Mouse (Mus musculus) forebrain, postnatal 0 days (tissue): ENCODE measurements around the gene Meltf. TPM values are rescaled to one million over a fixed set of nuclear protein-coding genes. Genes with fewer than 3 reads are reported as not detected.

Experiments
- ATAC-seq: fragments of 200-750 bp; cut with Nextera tagmentation; 2 replicates; pipeline ENCODE4 v1.8.0; 2017; ENCODE audit warnings: mild to moderate bottlenecking, moderate library complexity
- DNase-seq: peaks from one replicate; pipeline ENCODE4 v3.0.0-alpha.2; 2015
- H3K27ac ChIP-seq: fragments of 300-500 bp; sonication (generic); 2 replicates; pipeline ENCODE4 v1.5.1; 2014; ENCODE audit warnings: low read depth, mild to moderate bottlenecking, antibody characterized with exemption, low read length, moderate library complexity, mixed read lengths
- H3K27me3 ChIP-seq: fragments of 300-500 bp; sonication (generic); 2 replicates; pipeline ENCODE4 v1.6.1; 2014; ENCODE audit warnings: mild to moderate bottlenecking, low read length, mixed read lengths; ENCODE audit not compliant: insufficient read depth
- H3K36me3 ChIP-seq: fragments of 300-500 bp; sonication (generic); 2 replicates; pipeline ENCODE4 v1.6.1; 2014; ENCODE audit warnings: mild to moderate bottlenecking, moderate library complexity; ENCODE audit not compliant: insufficient read depth
- H3K4me1 ChIP-seq: fragments of 300-500 bp; sonication (generic); 2 replicates; pipeline ENCODE4 v1.6.1; 2014; ENCODE audit warnings: antibody characterized with exemption; ENCODE audit not compliant: insufficient read depth
- H3K4me2 ChIP-seq: fragments of 300-500 bp; sonication (generic); 2 replicates; pipeline ENCODE4 v1.6.1; 2014; ENCODE audit warnings: low read depth, mild to moderate bottlenecking, moderate library complexity
- H3K4me3 ChIP-seq: fragments of 300-500 bp; sonication (generic); 2 replicates; pipeline ENCODE4 v1.5.1; 2014; ENCODE audit warnings: low read depth, low read length, mixed read lengths
- H3K9ac ChIP-seq: fragments of 300-500 bp; sonication (generic); 2 replicates; pipeline ENCODE4 v1.6.1; 2014; ENCODE audit warnings: mild to moderate bottlenecking
- H3K9me3 ChIP-seq: fragments of 300-500 bp; sonication (generic); 2 replicates; pipeline ENCODE4 v1.6.1; 2016; ENCODE audit warnings: low read length
- CTCF ChIP-seq: sonication (generic); IDR thresholded peaks from 2 replicates; pipeline ENCODE4 v1.5.1; 2016; ENCODE audit warnings: antibody characterized with exemption, control low read depth, low read depth
- WGBS: fragments of 180-500 bp; shearing (Covaris S2); extraction: QIAGEN DNeasy Blood & Tissue Kit; methylation state at CpG from one replicate; pipeline ENCODE4 v1.1.7; 2014; 5-methylcytosine and 5-hydroxymethylcytosine counted together
- polyA plus RNA-seq: library from polyadenylated mRNA; unstranded; fragments of >200 nt; fragmentation: Nextera tagmentation; extraction: Ambion mirVana; gene quantifications from 2 replicates; pipeline ENCODE4 v1.2.1, GENCODE M21; 2015
- total RNA-seq: library from RNA; depleted of rRNA; stranded (reverse); fragments of >200 nt; gene quantifications from 2 replicates; pipeline ENCODE4 v1.2.3, GENCODE M21; 2014

Gene Meltf
- total and polyA plus RNA-seq, 2 experiments from 2014 or later, result 0.23 to 0.67 TPM

DNA sequence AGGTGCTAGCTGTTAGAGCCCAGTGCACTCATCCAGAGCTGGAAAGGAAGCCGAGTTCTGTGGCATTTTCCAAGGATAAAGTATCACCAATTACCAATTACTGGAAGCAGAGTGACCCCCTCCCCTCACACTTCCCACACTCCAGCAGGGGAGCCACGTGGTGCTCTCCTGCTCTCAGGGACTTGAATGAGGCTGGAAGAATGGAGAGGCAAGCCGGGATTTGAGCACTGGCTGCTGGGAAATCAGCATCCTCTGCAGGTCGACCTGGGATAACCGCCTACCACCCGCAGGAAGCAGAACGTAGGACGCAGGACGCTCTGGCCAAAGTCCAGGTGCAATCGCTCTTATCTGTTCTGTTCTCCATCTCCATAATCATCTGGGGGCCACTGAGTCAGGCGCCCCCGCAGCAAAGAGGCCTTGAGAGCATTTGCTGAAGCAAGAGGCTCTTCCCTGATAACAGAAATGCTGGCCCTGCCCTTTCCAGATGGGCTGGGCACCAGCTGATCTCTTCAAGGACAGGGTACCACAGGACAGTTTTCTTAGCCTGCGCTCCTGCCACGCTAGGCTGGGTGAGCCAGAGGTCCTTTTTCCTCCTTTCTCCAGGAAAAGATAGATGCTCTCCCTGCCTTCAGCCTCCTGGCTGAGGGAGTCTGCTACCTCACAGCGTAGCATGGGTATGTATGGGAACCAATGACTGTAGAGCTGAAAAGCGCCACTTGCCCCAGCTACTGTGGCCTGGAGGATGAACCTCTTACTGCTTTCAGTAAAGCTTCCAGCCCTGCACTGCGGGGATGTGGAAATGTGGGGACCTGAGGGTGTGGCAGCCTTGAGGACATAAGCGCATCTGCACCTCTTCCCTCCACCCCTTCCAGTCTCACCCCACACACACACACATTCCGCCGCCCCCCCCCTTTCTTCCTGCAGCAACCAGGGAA lies 27.5 kb downstream of the Meltf start:
- Histone ChIP-seq H3K27me3 (no peaks in the 10 kb centered on the region), H3K36me3 (no peaks in the 10 kb centered on the region), H3K4me1 (no peaks in the 10 kb centered on the region), H3K4me3 (no peak overlapping the region), H3K9me3 (no peaks in the 10 kb centered on the region), H3K27ac (0 out of 2 replicates have a peak overlapping the region, but pooled peaks have one; percentile 2), H3K9ac (peak overlapping the region; percentile 6; the same call in 1 of the 2 replicates), H3K4me2 (no peak overlapping the region; the same call in 1 of the 2 replicates)
- ATAC-seq (peak; percentile 53), DNase-seq (no peak)
- WGBS, result 35% methylated on average over 20 of the region's 20 CpGs
- TF ChIP-seq CTCF, result no peak

DNA sequence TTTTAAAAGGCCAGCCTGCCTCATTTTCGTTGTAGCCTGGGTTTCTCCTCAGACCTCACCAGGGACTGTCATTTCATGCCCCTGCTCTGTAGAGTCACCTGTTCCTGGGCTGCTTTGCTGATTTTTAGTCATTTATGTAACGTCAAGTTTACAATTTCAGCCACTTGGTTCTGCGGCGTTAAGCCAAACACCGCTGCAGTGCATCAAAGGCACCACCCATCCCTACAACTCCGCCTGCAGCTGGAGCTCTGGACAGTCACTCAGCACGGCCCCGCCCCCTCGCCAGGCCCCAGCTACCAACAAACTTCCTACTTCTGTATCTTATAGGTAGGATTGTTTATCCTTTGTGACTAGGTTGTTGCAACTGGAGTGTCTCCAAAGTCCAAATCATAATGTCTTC lies 28.3 kb downstream of the Meltf start:
- H3K4me2 ChIP-seq, result no peak overlapping the region; the same call in 1 of the 2 replicates
- H3K36me3 ChIP-seq, result no peaks in the 10 kb centered on the region
- 0 out of 2 replicates have a peak overlapping the region, but pooled peaks have one; percentile 2 for H3K27ac ChIP-seq
- 18% methylated on average over 9 of the region's 9 CpGs for WGBS
- ATAC-seq (no peak; the same call in 1 of the 2 replicates), DNase-seq (peak; percentile 9)
- H3K9ac ChIP-seq, result 0 out of 2 replicates have a peak overlapping the region, but pooled peaks have one; percentile 6
- no peaks in the 10 kb centered on the region for H3K4me1 ChIP-seq
- H3K4me3 ChIP-seq, result no peak overlapping the region
- TF ChIP-seq CTCF, result no peak
- H3K9me3 ChIP-seq, result no peaks in the 10 kb centered on the region
- no peaks in the 10 kb centered on the region for H3K27me3 ChIP-seq

DNA sequence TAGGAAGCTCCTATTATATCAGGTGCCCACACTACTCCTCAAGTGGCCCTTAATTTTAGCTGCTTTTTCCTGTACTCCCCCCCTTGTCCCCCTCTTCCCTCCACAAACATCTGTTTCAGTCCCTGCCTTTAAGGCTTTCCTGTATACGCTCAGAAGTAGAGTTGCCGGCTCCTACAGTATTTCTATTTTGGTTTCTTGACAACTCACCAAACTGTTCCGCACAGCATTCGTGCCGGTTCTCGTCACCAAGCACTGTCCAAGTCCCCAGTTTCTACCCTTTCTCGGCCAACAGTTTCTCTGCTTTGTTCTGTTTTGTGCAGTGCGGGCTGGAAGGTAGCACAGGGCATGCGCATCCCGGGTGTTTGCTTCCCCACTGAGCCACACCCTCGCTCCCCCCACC lies 30.3 kb downstream of the Meltf start:
- Histone ChIP-seq H3K9ac (no peak overlapping the region), H3K36me3 (no peaks in the 10 kb centered on the region), H3K27me3 (no peaks in the 10 kb centered on the region), H3K4me2 (no peak overlapping the region), H3K4me3 (no peak overlapping the region), H3K4me1 (no peaks in the 10 kb centered on the region), H3K9me3 (no peaks in the 10 kb centered on the region), H3K27ac (no peak overlapping the region)
- no peak for TF ChIP-seq CTCF
- ATAC-seq (no peak; the same call in 1 of the 2 replicates), DNase-seq (peak; percentile 9)
- WGBS, result 64% methylated on average over 11 of the region's 11 CpGs

DNA sequence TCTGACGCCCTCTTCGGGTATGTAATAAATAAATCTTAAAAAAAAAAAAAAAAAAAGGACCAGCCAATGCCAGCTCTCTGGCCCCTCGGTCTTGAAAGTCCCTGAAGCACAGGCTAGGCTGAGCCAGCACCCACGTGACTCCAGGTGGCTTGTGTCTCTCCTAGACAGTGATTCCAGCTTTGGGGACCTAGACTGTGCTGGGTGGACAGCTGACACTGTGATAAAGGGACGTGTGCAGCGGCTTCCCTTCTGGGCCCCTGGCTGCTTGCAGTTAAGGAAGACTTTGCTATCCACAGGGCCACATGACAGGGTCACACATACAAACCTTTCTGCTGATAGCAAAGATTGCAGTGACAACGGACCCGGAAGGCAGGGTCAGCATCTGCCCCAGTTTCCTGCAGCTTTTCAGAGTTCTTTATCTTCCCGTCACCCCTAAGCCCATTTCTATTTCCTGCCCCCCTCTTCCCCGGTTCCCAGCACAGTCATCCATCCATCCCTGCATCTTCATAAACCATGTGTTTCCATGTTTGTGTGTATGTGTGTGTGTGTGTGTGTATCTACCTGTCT lies 31.8 kb downstream of the Meltf start:
- H3K27me3 ChIP-seq, result no peaks in the 10 kb centered on the region
- 75% methylated on average over 10 of the region's 10 CpGs for WGBS
- H3K4me1 ChIP-seq, result no peaks in the 10 kb centered on the region
- H3K27ac ChIP-seq, result no peak overlapping the region
- H3K9me3 ChIP-seq, result no peaks in the 10 kb centered on the region
- no peak overlapping the region for H3K4me2 ChIP-seq
- no peak overlapping the region for H3K4me3 ChIP-seq
- no peaks in the 10 kb centered on the region for H3K36me3 ChIP-seq
- ATAC-seq (no peak), DNase-seq (no peak)
- no peak overlapping the region for H3K9ac ChIP-seq
- no peak for TF ChIP-seq CTCF

DNA sequence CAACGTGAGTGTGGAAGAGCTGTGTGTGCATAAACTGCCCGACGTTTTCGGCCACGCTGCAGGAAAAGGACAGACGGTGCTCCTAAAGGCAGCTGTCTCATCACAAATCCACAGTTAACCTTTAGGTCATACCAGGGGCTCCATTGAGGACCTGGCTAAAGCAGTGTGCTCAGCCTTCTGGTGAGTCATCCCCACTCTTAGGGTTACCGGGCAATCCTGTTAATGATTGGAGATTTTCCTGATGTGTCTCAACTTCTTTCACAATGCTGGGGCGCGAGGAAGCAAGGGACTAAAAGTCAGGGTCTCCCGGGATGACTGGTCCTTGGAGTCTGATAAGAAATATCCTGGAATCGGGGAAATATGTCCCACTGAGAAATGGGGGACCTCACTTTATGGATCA lies 39.2 kb downstream of the Meltf start:
- Histone ChIP-seq H3K4me3 (no peak overlapping the region), H3K9ac (no peak overlapping the region), H3K27ac (no peak overlapping the region), H3K27me3 (no peaks in the 10 kb centered on the region), H3K4me1 (no peaks in the 10 kb centered on the region), H3K9me3 (no peaks in the 10 kb centered on the region), H3K4me2 (no peak overlapping the region), H3K36me3 (no peaks in the 10 kb centered on the region)
- ATAC-seq (no peak), DNase-seq (no peak)
- 86% methylated on average over 11 of the region's 11 CpGs for WGBS
- no peak for TF ChIP-seq CTCF

DNA sequence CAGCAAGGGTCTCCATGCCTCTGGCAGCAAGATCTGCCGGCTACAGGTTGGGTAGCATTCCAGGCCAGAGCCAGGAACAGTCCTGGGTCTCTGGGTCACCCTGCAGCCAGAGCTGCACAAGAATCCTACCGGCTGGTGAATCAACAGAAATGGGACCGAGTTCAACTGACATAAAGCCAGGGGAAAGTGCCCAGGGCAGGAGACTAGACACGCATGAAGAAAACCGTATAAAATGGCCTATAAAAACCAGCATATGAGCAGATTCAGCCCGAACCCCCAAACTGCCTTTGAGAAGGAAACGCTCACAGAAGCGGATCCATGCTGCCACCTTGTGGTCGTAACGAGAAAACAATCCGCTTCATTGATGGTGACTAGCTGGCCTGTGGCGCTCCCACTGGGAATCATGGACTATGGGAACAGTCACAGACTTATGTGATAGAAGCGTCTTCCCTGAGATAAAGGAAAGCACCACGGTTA lies 39.7 kb downstream of the Meltf start:
- H3K36me3 ChIP-seq, result no peaks in the 10 kb centered on the region
- no peak overlapping the region for H3K27ac ChIP-seq
- H3K4me2 ChIP-seq, result no peak overlapping the region
- H3K27me3 ChIP-seq, result no peaks in the 10 kb centered on the region
- H3K4me3 ChIP-seq, result no peak overlapping the region
- no peaks in the 10 kb centered on the region for H3K4me1 ChIP-seq
- H3K9me3 ChIP-seq, result no peaks in the 10 kb centered on the region
- WGBS, result 2% methylated on average over 14 of the region's 14 CpGs
- peak overlapping the region; percentile 26; the same call in 1 of the 2 replicates for H3K9ac ChIP-seq
- ATAC-seq, result peak; percentile 89
- TF ChIP-seq CTCF, result peak; percentile 98
- DNase-seq, result peak; percentile 95

DNA sequence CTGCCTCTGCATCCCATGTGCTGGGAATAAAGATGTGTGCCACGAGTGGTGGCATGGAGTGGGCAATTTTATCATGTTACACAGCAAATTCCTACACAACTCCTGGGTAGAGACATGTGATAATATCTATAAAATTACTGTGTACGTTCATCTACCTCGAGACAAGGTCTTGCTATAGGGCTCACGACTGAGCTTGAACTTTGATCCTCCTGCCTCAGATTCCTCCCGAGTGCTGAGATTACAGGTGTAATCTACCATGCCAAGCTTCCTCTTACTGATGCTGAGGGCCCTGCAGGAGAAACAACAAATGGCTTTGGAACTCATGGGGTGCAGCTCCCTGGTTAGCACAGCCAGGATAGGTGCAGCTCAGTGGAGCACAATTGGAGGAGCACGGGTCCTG lies 45.8 kb downstream of the Meltf start:
- Histone ChIP-seq H3K9ac (no peak overlapping the region), H3K4me2 (no peak overlapping the region), H3K4me1 (no peaks in the 10 kb centered on the region), H3K27ac (no peak overlapping the region), H3K27me3 (no peaks in the 10 kb centered on the region), H3K9me3 (no peaks in the 10 kb centered on the region), H3K36me3 (no peaks in the 10 kb centered on the region), H3K4me3 (no peak overlapping the region)
- ATAC-seq, result no peak
- TF ChIP-seq CTCF, result no peak
- 82% methylated on average over 6 of the region's 6 CpGs for WGBS
- DNase-seq, result no peak
